Mouse (Mus musculus): ENCODE measurements around the gene Tex101. TPM values are rescaled to one million over a fixed set of nuclear protein-coding genes. Genes with fewer than 3 reads are reported as not detected.
"Not testable (repeated sequence)": the region's sequence is repeated elsewhere in the genome, so short reads cannot be mapped to it uniquely, and the experiment has no call there.

Gene Tex101
- polyA plus RNA-seq (2015; fragmentation: Nextera tagmentation; extraction: Ambion mirVana) = not detected in 2 replicates

GRCm38 (mm10) chr7:24676575-24676974 is at the start of gene Tex101:
TSS of gene Tex101 (minus strand) at chr7:24676675.
- no peak within 1 kb of the TSS for H3K4me3 ChIP-seq
- no peaks in the 10 kb centered on the region for H3K9me3 ChIP-seq
- no peak within 1 kb of the TSS for H3K4me2 ChIP-seq
- no peak within 1 kb of the TSS for H3K27ac ChIP-seq
- no peaks in the 10 kb centered on the region for H3K36me3 ChIP-seq
- 87% methylated on average over 9 of the region's 9 CpGs for WGBS
- H3K9ac ChIP-seq = no peak within 1 kb of the TSS
- no peak for ATAC-seq (ENCODE audit: insufficient number of reproducible peaks, insufficient read depth, low FRiP score, low TSS enrichment, low read depth)
- H3K27me3 ChIP-seq = peaks cover 3% of the 10 kb centered on the region; the same call in 1 of the 2 replicates
- no peaks in the 10 kb centered on the region for H3K4me1 ChIP-seq

DNA sequence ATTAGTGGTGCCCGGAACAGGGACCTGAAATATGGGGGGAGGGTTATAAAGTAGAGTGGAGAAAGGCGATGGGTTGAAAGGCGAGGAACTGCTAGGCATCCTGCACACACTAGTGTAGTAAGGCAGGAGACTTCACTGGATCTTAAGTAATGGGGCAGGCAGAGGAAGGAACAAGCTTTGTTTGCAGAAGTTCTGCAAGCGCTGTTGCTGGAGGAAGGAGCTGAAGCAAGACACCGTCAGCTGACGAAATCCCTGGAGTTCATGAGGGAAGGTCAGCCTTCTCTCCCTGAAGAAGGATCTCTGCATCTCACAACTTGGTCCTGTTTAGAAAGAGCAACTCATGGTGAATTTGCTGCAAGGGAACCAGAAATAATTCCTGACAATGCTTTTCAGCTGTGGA is 38.6 kb upstream of the Tex101 start:
- WGBS = 71% methylated on average over 6 of the region's 6 CpGs
- Histone ChIP-seq H3K4me1 (no peaks in the 10 kb centered on the region), H3K9ac (no peak overlapping the region), H3K9me3 (no peaks in the 10 kb centered on the region), H3K4me2 (no peak overlapping the region), H3K27me3 (no peaks in the 10 kb centered on the region), H3K4me3 (no peak overlapping the region), H3K27ac (no peak overlapping the region), H3K36me3 (no peaks in the 10 kb centered on the region)
- no peak for ATAC-seq (ENCODE audit: insufficient number of reproducible peaks, insufficient read depth, low FRiP score, low TSS enrichment, low read depth)

DNA sequence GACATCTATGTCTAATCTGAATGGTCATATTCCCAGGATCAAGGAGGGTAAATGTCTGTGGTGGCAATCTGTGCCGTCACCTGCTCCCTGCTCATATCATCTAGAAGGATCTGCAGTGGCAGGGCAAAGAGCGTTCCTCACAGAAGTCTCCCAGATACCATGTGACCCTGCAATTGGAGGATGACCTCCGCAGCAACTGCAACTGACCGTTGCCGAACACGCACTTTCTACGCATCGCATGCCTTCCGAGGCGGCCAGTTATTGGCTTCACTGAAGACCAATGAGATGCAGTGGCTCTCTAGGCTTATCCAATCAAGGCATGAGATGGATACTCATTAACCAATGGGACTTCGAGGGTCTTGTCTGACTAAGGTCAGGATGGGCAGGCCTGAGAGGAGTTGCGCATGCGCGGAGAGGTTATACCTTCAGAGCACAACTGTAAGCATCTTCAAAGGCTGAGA is 32.4 kb upstream of the Tex101 start, which contains the start of gene BC049730:
TSS of gene BC049730 (plus strand) at position 411 of the 461 bp plus-strand sequence.
- no peak for ATAC-seq (ENCODE audit: insufficient number of reproducible peaks, insufficient read depth, low FRiP score, low TSS enrichment, low read depth)
- no peak within 1 kb of the TSS for H3K4me3 ChIP-seq
- 92% methylated on average over 14 of the region's 14 CpGs for WGBS

DNA sequence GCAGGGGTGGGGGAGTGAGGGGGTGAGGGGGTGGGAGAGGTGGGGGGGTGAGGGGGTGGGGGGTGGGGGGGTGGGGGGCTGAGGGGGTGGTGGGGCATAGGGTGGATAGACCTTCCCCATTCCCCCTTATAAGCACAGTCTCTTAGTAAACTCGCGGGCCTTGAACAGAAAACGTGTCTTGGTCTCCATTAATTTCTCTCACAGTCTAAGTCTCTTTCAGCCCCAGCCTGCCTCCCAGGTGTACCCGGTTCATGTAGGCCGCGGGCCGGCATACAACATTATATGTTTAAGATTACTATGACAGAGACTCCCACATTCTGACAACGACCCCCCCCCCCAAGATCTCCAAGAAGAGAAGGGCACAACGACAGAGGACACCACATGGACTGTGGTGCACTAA is 26.4 kb upstream of the Tex101 start:
- H3K27ac ChIP-seq; H3K27me3 ChIP-seq; H3K9ac ChIP-seq; H3K4me3 ChIP-seq; ATAC-seq (ENCODE audit: insufficient number of reproducible peaks, insufficient read depth, low FRiP score, low TSS enrichment, low read depth); H3K4me2 ChIP-seq; H3K4me1 ChIP-seq; H3K36me3 ChIP-seq; H3K9me3 ChIP-seq: not testable (repeated sequence)
- WGBS = 83% methylated on average over 9 of the region's 9 CpGs

More for the DNA sequence above, 32.4 kb upstream of the Tex101 start, which contains the start of gene BC049730:
- Histone ChIP-seq H3K4me1 (no peaks in the 10 kb centered on the region), H3K27ac (no peak within 1 kb of the TSS), H3K36me3 (no peaks in the 10 kb centered on the region), H3K27me3 (no peaks in the 10 kb centered on the region), H3K9ac (no peak within 1 kb of the TSS), H3K4me2 (no peak within 1 kb of the TSS), H3K9me3 (no peaks in the 10 kb centered on the region)

- not testable (repeated sequence) for H3K4me3 ChIP-seq; H3K27me3 ChIP-seq; H3K4me2 ChIP-seq; H3K9me3 ChIP-seq; H3K27ac ChIP-seq; ATAC-seq (ENCODE audit: insufficient number of reproducible peaks, insufficient read depth, low FRiP score, low TSS enrichment, low read depth); H3K4me1 ChIP-seq; H3K9ac ChIP-seq; H3K36me3 ChIP-seq
- 78% methylated on average over 4 of the region's 4 CpGs for WGBS
Measured at GRCm38 (mm10) chr7:24697891-24698290, 21.4 kb upstream of the Tex101 start.

DNA sequence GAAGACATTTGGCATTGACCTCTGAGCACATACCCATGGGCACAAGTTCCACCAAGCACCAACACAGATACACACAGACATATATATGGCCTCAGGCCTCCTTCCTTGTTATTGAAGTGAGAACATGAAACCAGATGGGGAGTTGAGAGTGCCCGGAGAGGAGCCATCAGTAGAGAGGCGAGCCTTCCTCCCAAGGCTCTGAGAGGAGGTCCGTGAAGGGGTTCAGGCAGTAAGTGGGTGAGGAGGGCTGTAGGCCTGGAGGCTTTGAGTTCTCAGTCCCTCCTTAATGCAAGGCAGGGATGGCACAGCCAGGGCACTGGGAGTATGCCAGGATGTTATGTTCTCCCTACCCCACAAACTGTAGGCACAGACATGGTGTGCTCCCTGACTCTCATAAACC is 16.2 kb upstream of the Tex101 start:
- not testable (repeated sequence) for H3K9me3 ChIP-seq, H3K9ac ChIP-seq, H3K27ac ChIP-seq, H3K27me3 ChIP-seq, H3K4me1 ChIP-seq, H3K4me3 ChIP-seq, H3K36me3 ChIP-seq, H3K4me2 ChIP-seq
- peak; percentile 52; the same call in 1 of the 2 replicates for ATAC-seq (ENCODE audit: insufficient number of reproducible peaks, insufficient read depth, low FRiP score, low TSS enrichment, low read depth)
- 71% methylated on average over 3 of the region's 3 CpGs for WGBS

DNA sequence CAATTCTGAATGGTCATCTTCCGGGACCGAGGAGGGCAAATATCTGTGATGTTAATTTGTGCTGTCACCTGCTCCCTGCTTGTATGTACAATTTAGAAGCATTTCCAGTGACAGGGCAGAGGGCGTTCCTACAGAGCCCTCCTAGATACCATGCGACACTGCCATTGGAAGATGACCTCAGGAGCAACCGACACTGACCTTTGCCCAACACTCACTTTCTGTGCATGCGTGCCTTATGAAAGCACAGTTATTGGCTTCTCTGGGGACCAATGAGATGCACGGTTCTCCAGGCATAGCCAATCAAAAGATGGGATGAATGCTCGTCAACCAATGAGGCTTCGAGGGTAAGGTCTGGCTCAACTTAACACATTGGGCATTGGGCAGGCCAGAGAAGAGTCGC is 11.0 kb upstream of the Tex101 start:
- H3K27me3 ChIP-seq; ATAC-seq (ENCODE audit: insufficient number of reproducible peaks, insufficient read depth, low FRiP score, low TSS enrichment, low read depth); H3K9me3 ChIP-seq; H3K4me1 ChIP-seq; H3K9ac ChIP-seq; H3K4me2 ChIP-seq; H3K27ac ChIP-seq; H3K4me3 ChIP-seq; H3K36me3 ChIP-seq: not testable (repeated sequence)
- 88% methylated on average over 10 of the region's 10 CpGs for whole genome bisulfite sequencing

DNA sequence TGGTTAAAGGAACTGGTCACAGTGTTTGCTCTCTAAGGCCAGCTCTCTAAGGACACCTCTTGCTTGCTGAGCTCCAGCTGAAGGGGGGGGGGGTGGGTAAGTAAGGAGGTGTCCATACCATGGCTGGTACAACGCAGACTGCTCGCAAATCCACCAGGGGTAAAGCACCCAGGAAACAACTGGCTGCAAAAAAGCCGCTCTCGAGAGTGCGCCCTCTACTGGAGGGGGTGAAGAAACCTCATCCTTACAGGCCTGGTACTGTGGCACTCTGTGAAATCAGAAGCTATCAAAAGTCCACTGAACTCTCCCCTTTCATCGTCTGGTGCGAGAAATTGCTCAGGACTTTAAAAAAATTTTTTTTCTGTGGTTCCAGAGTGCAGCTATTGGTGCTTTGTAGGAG is 7.6 kb upstream of the Tex101 start:
- not testable (repeated sequence) for H3K4me1 ChIP-seq; H3K36me3 ChIP-seq; H3K4me3 ChIP-seq; H3K27ac ChIP-seq; H3K27me3 ChIP-seq; H3K9ac ChIP-seq; H3K9me3 ChIP-seq; ATAC-seq (ENCODE audit: insufficient number of reproducible peaks, insufficient read depth, low FRiP score, low TSS enrichment, low read depth); H3K4me2 ChIP-seq
- WGBS = 72% methylated on average over 7 of the region's 7 CpGs

DNA sequence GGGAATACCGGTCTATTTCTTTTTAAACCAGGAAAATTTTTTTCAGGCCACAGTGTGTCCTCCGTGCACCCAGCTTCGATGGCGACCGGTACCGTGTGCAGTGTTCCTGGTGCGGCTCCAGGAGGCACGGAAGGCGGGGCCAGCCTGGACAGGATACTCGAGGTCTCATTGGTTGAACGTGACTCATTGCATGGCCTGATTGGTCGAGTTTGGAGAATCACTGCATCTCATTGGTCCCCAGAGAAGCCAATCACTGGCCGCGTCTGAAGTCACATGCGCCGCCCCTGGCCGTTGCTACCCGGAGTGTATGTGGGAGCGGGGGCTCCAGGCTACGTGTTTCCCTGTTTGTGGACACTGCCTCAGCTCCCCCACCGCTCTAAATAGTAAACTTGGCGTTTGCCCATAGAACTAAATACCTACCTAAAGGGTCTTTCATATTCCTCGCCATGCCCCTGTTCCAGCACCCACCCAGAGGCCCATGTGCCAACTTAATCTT is 4.5 kb downstream of the Tex101 start:
- no peak overlapping the region for H3K9ac ChIP-seq
- no peak overlapping the region for H3K4me3 ChIP-seq
- H3K9me3 ChIP-seq = no peaks in the 10 kb centered on the region
- H3K27me3 ChIP-seq = no peaks in the 10 kb centered on the region
- 92% methylated on average over 23 of the region's 23 CpGs for WGBS
- H3K4me2 ChIP-seq = no peak overlapping the region
- no peaks in the 10 kb centered on the region for H3K4me1 ChIP-seq
- no peak overlapping the region for H3K27ac ChIP-seq
- H3K36me3 ChIP-seq = no peaks in the 10 kb centered on the region
- no peak for ATAC-seq (ENCODE audit: insufficient number of reproducible peaks, insufficient read depth, low FRiP score, low TSS enrichment, low read depth)

DNA sequence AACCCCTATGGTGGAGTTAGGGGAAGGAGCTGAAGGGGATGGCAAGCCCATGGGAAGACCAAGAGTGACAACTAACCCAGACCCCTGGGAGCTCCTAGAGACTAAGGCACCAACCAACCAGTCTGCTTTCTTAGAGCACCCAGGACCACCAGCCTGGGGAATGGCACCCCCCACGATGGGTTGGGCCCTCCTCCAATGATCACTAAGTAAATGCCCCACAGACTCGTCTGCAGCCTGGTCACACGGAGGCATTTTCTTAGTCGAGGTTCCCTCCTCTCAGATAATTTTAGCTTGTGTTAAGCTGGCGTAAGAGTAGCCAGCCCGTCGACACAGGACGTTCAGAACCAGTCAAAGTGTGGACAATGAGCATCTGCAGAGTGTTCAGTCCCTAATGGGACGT is 11.5 kb downstream of the Tex101 start:
- Histone ChIP-seq H3K9ac (no peak overlapping the region), H3K27me3 (no peaks in the 10 kb centered on the region), H3K4me1 (no peaks in the 10 kb centered on the region), H3K36me3 (no peaks in the 10 kb centered on the region), H3K4me2 (no peak overlapping the region), H3K9me3 (no peaks in the 10 kb centered on the region), H3K4me3 (no peak overlapping the region), H3K27ac (no peak overlapping the region)
- ATAC-seq (ENCODE audit: insufficient number of reproducible peaks, insufficient read depth, low FRiP score, low TSS enrichment, low read depth) = no peak
- 81% methylated on average over 9 of the region's 9 CpGs for WGBS

- no peak overlapping the region for H3K4me2 ChIP-seq
- H3K27me3 ChIP-seq = no peaks in the 10 kb centered on the region
- ATAC-seq (ENCODE audit: insufficient number of reproducible peaks, insufficient read depth, low FRiP score, low TSS enrichment, low read depth) = no peak
- H3K36me3 ChIP-seq = no peaks in the 10 kb centered on the region
- 0 out of 2 replicates have a peak overlapping the region, but pooled peaks have one; percentile 11 for H3K9ac ChIP-seq
- H3K27ac ChIP-seq = no peak overlapping the region
- no peak overlapping the region for H3K4me3 ChIP-seq
- no peaks in the 10 kb centered on the region for H3K4me1 ChIP-seq
- WGBS = 42% methylated on average over 8 of the region's 8 CpGs
- no peaks in the 10 kb centered on the region for H3K9me3 ChIP-seq
Measured at GRCm38 (mm10) chr7:24664301-24664700, 12.2 kb downstream of the Tex101 start.

DNA sequence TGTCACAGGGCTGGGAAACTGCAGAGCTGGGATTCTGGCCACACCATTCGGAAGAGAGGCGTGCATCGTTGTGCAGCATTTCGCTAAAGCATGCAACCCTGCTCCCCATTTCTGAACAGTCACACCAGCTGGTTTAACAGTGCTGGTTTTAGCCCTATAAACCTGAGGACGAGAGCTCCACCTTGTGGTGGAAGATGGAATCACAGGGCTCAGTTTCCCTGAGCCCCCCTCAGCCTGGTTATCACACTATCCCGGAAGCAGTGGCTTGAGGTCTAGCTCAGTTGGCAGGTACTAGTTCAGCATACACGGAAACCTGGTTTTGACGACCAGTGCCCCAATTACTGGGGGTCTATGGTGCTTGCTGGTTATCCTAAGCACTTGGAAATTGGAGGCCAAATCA is 13.9 kb downstream of the Tex101 start:
- Histone ChIP-seq H3K36me3 (no peaks in the 10 kb centered on the region), H3K4me1 (no peaks in the 10 kb centered on the region), H3K27me3 (no peaks in the 10 kb centered on the region), H3K4me3 (no peak overlapping the region), H3K9me3 (no peaks in the 10 kb centered on the region), H3K9ac (no peak overlapping the region), H3K4me2 (no peak overlapping the region), H3K27ac (no peak overlapping the region)
- no peak for ATAC-seq (ENCODE audit: insufficient number of reproducible peaks, insufficient read depth, low FRiP score, low TSS enrichment, low read depth)
- 15% methylated on average over 8 of the region's 8 CpGs for WGBS
